Mouse (Mus musculus): ENCODE results near the gene Rtp3. TPM values are rescaled to one million over a fixed set of nuclear protein-coding genes. Genes with fewer than 3 reads are reported as not detected.
A peak's percentile ranks its signal among the peaks of the same experiment; 100 is the strongest.

The Rtp3 gene
- polyA plus RNA-seq, 1 experiment from 2014 or later = not detected

GRCm38 (mm10) chr9:110937506-110938490 is 52.6 kb downstream of the Rtp3 start:
- Histone ChIP-seq H3K9ac (ENCODE audit: low read length) (no peak overlapping the region), H3K36me3 (ENCODE audit: control insufficient read depth, insufficient read depth, low read length) (no peaks in the 10 kb centered on the region), H3K27me3 (ENCODE audit: control insufficient read depth, insufficient read depth, low read length) (no peaks in the 10 kb centered on the region), H3K4me1 (replicated peaks; ENCODE audit: control insufficient read depth, insufficient read depth) (no peaks in the 10 kb centered on the region), H3K27ac (replicated peaks) (no peak overlapping the region), H3K4me3 (ENCODE audit: low read depth, low read length) (no peak overlapping the region), H3K9me3 (ENCODE audit: control insufficient read depth, low read length) (no peaks in the 10 kb centered on the region), H3K4me2 (replicated peaks; ENCODE audit: low read depth) (no peak overlapping the region)
- WGBS = 73% methylated on average over 12 of the region's 12 CpGs
- DNase-seq (ENCODE audit: low spot score) (no peak), ATAC-seq (ENCODE audit: low FRiP score, low TSS enrichment) (no peak)
- TF ChIP-seq CTCF (IDR thresholded peaks at IDR 0.05; ENCODE audit: low read depth) = peak; percentile 25
- TF ChIP-seq EP300 (optimal IDR thresholded peaks at IDR 0.05) = no peak

- DNase-seq (ENCODE audit: low spot score) (no peak), ATAC-seq (ENCODE audit: low FRiP score, low TSS enrichment) (no peak)
- Histone ChIP-seq H3K36me3 (ENCODE audit: control insufficient read depth, insufficient read depth, low read length) (no peaks in the 10 kb centered on the region), H3K27ac (replicated peaks) (no peak overlapping the region), H3K4me1 (replicated peaks; ENCODE audit: control insufficient read depth, insufficient read depth) (no peaks in the 10 kb centered on the region), H3K9ac (ENCODE audit: low read length) (no peak overlapping the region), H3K4me2 (replicated peaks; ENCODE audit: low read depth) (no peak overlapping the region), H3K4me3 (ENCODE audit: low read depth, low read length) (no peak overlapping the region), H3K27me3 (ENCODE audit: control insufficient read depth, insufficient read depth, low read length) (no peaks in the 10 kb centered on the region), H3K9me3 (ENCODE audit: control insufficient read depth, low read length) (no peaks in the 10 kb centered on the region)
- 74% methylated on average over 7 of the region's 7 CpGs for WGBS
- TF ChIP-seq EP300 (optimal IDR thresholded peaks at IDR 0.05) (no peak), CTCF (IDR thresholded peaks at IDR 0.05; ENCODE audit: low read depth) (no peak)
Observed at GRCm38 (mm10) chr9:110935941-110936340, 54.4 kb downstream of the Rtp3 start.

Other genes starting within 250 kb of the Rtp3 start
- gene Myl3, start 248.7 kb downstream of the Rtp3 start, polyA plus RNA-seq (2015; fragmentation: Nextera tagmentation; extraction: Ambion mirVana) = 0.11 and 0.27 TPM in 2 replicates
- 10.5 and 10.6 TPM in 2 replicates for gene Pth1r, start 243.4 kb downstream of the Rtp3 start, polyA plus RNA-seq (2015; fragmentation: Nextera tagmentation; extraction: Ambion mirVana)
- gene Prss42, start 192.4 kb downstream of the Rtp3 start, polyA plus RNA-seq (2015; fragmentation: Nextera tagmentation; extraction: Ambion mirVana) = not detected in 2 replicates
- gene Prss44, start 176.6 kb downstream of the Rtp3 start, polyA plus RNA-seq (2015; fragmentation: Nextera tagmentation; extraction: Ambion mirVana) = not detected in 2 replicates
- gene Prss43, start 163.9 kb downstream of the Rtp3 start, polyA plus RNA-seq (2015; fragmentation: Nextera tagmentation; extraction: Ambion mirVana) = 0.04 TPM in 1 of 2 replicates, not detected in the other
- gene Prss45, start 156.0 kb downstream of the Rtp3 start, polyA plus RNA-seq (2015; fragmentation: Nextera tagmentation; extraction: Ambion mirVana) = not detected in 2 replicates
- not detected in 2 replicates for gene Prss46, start 146.1 kb downstream of the Rtp3 start, polyA plus RNA-seq (2015; fragmentation: Nextera tagmentation; extraction: Ambion mirVana)
- 0.10 and 0.18 TPM in 2 replicates for gene Prss50, start 132.6 kb downstream of the Rtp3 start, polyA plus RNA-seq (2015; fragmentation: Nextera tagmentation; extraction: Ambion mirVana)
- 5.5 and 6.1 TPM in 2 replicates for gene Als2cl, start 110.7 kb downstream of the Rtp3 start, polyA plus RNA-seq (2015; fragmentation: Nextera tagmentation; extraction: Ambion mirVana)
- gene Tmie, start 110.5 kb downstream of the Rtp3 start, polyA plus RNA-seq (2015; fragmentation: Nextera tagmentation; extraction: Ambion mirVana) = 1.5 and 1.6 TPM in 2 replicates
- gene Fam240a, start 73.7 kb downstream of the Rtp3 start, polyA plus RNA-seq (2015; fragmentation: Nextera tagmentation; extraction: Ambion mirVana) = not detected in 2 replicates
- gene Tdgf1, start 44.4 kb downstream of the Rtp3 start, polyA plus RNA-seq (2015; fragmentation: Nextera tagmentation; extraction: Ambion mirVana) = 0.07 TPM in 1 of 2 replicates, not detected in the other
- 0.07 and 0.08 TPM in 2 replicates for gene Lrrc2, start 39.0 kb downstream of the Rtp3 start, polyA plus RNA-seq (2015; fragmentation: Nextera tagmentation; extraction: Ambion mirVana)
- 76.3 and 95.6 TPM in 2 replicates for gene Ltf, start 28.7 kb upstream of the Rtp3 start, polyA plus RNA-seq (2015; fragmentation: Nextera tagmentation; extraction: Ambion mirVana)
- gene Ccrl2, start 66.9 kb upstream of the Rtp3 start, polyA plus RNA-seq (2015; fragmentation: Nextera tagmentation; extraction: Ambion mirVana) = 1.8 and 2.0 TPM in 2 replicates
- 33.2 and 34.1 TPM in 2 replicates for gene Lrrfip2, start 127.0 kb upstream of the Rtp3 start, polyA plus RNA-seq (2015; fragmentation: Nextera tagmentation; extraction: Ambion mirVana)